In the genomic region with DNA sequence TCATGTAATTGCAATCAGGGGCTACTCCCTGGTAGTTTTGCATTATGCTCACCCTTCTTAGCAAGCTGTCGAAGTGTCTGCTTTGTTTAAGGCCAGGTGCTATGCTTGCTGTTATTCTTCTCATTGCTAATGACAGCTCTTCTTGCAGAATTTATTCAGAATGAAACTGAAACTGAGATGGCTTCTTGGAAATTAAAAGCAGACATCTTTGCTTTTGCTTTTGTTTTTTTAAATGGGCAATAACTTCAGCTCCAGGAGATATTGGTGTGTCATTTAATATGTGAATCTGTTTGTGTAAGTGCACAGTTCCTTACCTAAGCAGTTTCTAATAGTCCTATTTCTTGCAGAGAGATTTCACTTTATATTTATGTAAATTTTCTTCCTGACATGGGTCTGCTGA, we compare ENCODE assay signal across 22 mouse cellular contexts.
DNase-seq lines count a peak whose midpoint lies in the region; ATAC-seq lines count a peak whose summit lies in the region.
"Had no signal": no experiment of that assay in that cellular context is flagged by ENCODE, and none has a peak within 500 bp of the region (broad histone marks: within the 10 kb centered on the region; RNA-seq: fewer than 3 reads in every experiment).

No protein-coding gene starts in this region.

- H3K4me3 ChIP-seq in heart, embryonic 12.5 days, result no peak overlapping the region
- H3K4me3 ChIP-seq in hindbrain, embryonic 13.5 days, result no peak overlapping the region
- H3K4me3 ChIP-seq: heart, adult 2 months; heart, embryonic 10.5 days; intestine, embryonic 15.5 days had no signal

- H3K9me3 ChIP-seq in heart, embryonic 12.5 days (replicated peaks), result no peaks in the 10 kb centered on the region
- no peaks in the 10 kb centered on the region for H3K9me3 ChIP-seq in hindbrain, embryonic 13.5 days
- H3K9me3 ChIP-seq: G1E; heart, embryonic 10.5 days; intestine, embryonic 15.5 days had no signal

- WGBS in heart, embryonic 12.5 days, result 81% methylated on average over 1 of the region's 1 CpGs
- WGBS in hindbrain, embryonic 13.5 days, result 79% methylated on average over 1 of the region's 1 CpGs

- no peak overlapping the region for H3K27ac ChIP-seq in heart, embryonic 12.5 days (ENCODE audit: poor library complexity, severe bottlenecking)
- H3K27ac ChIP-seq in hindbrain, embryonic 13.5 days, result no peak overlapping the region
- H3K27ac ChIP-seq: heart, adult 2 months; heart, embryonic 10.5 days; hindbrain, embryonic 14.5 days; hindbrain, postnatal 0 days; intestine, embryonic 15.5 days had no signal

- ATAC-seq in heart, embryonic 12.5 days (ENCODE audit: insufficient number of reproducible peaks, low FRiP score), result no peak
- peak; percentile 87 for ATAC-seq in activated CD4-positive, CD25-positive, alpha-beta regulatory T cell, adult 4 months
- ATAC-seq in hindbrain, embryonic 13.5 days (ENCODE audit: low FRiP score), result no peak
- ATAC-seq: forebrain, embryonic 14.5 days; forebrain, postnatal 0 days; hindbrain, postnatal 0 days; intestine, embryonic 15.5 days had no signal

- no peaks in the 10 kb centered on the region for H3K27me3 ChIP-seq in heart, embryonic 12.5 days (replicated peaks)
- H3K27me3 ChIP-seq in splenic B cell, adult 2 months (ENCODE audit: control insufficient read depth, insufficient read depth, low read length, poor library complexity, severe bottlenecking), result no peaks in the 10 kb centered on the region
- no peaks in the 10 kb centered on the region for H3K27me3 ChIP-seq in hindbrain, embryonic 13.5 days
- H3K27me3 ChIP-seq: intestine, embryonic 15.5 days had no signal

- no peak overlapping the region for H3K9ac ChIP-seq in heart, embryonic 12.5 days
- no peak overlapping the region for H3K9ac ChIP-seq in hindbrain, embryonic 13.5 days
- H3K9ac ChIP-seq: forebrain, postnatal 0 days; hindbrain, embryonic 14.5 days; intestine, embryonic 15.5 days had no signal

- no peaks in the 10 kb centered on the region for H3K4me1 ChIP-seq in heart, embryonic 12.5 days (replicated peaks)
- peaks cover 4% of the 10 kb centered on the region for H3K4me1 ChIP-seq in hindbrain, embryonic 13.5 days (replicated peaks)
- H3K4me1 ChIP-seq: heart, embryonic 10.5 days; intestine, embryonic 15.5 days had no signal

- peak; percentile 27 for DNase-seq in heart, adult 11 months
- peak; percentile 1 for DNase-seq in splenic B cell, adult 2 months (ENCODE audit: low read depth, low spot score)
- no peak for DNase-seq in adrenal gland, adult (ENCODE audit: inconsistent age in 2 of 2, low spot score in 1 of 2)
- DNase-seq: adrenal gland, postnatal 10 days; adrenal gland, postnatal 36 days; cerebellum, adult 18-20 months; cerebellum, adult 9-10 months; cerebellum, postnatal 14 days; forebrain, postnatal 0 days; gastrocnemius, postnatal 25 days; heart, adult 2 months; kidney, adult 11 months; kidney, adult 8-10 months had no signal

- no peak overlapping the region for H3K4me2 ChIP-seq in heart, embryonic 12.5 days
- no peak overlapping the region for H3K4me2 ChIP-seq in hindbrain, embryonic 13.5 days
- H3K4me2 ChIP-seq: hindbrain, embryonic 14.5 days; intestine, embryonic 15.5 days had no signal

- H3K36me3 ChIP-seq in heart, embryonic 12.5 days, result no peaks in the 10 kb centered on the region
- no peaks in the 10 kb centered on the region for H3K36me3 ChIP-seq in splenic B cell, adult 2 months (ENCODE audit: control insufficient read depth, insufficient read depth, low read length, poor library complexity, severe bottlenecking)
- H3K36me3 ChIP-seq in hindbrain, embryonic 13.5 days, result no peaks in the 10 kb centered on the region
- H3K36me3 ChIP-seq: G1E; heart, embryonic 10.5 days; intestine, embryonic 15.5 days had no signal

Comparison
In these comparisons a context has a peak if more than half of its experiments do, and no peak if none do; other contexts are left out.
1. DNase-seq: peak in heart, adult 11 months (single experiment) and splenic B cell, adult 2 months (single experiment); none in adrenal gland, adult (0 of 2).